In genomic region chr5:146303470-146303869, GRCm38 (mm10) we compare ENCODE assay signal across 9 mouse cellular contexts.
A peak's percentile ranks its signal among the peaks of the same experiment; 100 is the strongest.
DNase-seq lines count a peak whose midpoint lies in the region; ATAC-seq lines count a peak whose summit lies in the region.
"Had no signal": no experiment of that assay in that cellular context is flagged by ENCODE, and none has a peak within 500 bp of the region (broad histone marks: within the 10 kb centered on the region; RNA-seq: fewer than 3 reads in every experiment).

No protein-coding gene starts in this region.

- H3K4me1 ChIP-seq in midbrain, embryonic 10.5 days, result no peaks in the 10 kb centered on the region
- H3K4me1 ChIP-seq in midbrain, embryonic 15.5 days, result no peaks in the 10 kb centered on the region

- no peaks in the 10 kb centered on the region for H3K27me3 ChIP-seq in midbrain, embryonic 10.5 days (ENCODE audit: low read depth, poor library complexity, severe bottlenecking)
- H3K27me3 ChIP-seq in midbrain, embryonic 15.5 days (replicated peaks), result no peaks in the 10 kb centered on the region
- H3K27me3 ChIP-seq: megakaryocyte, embryonic 14.5 days had no signal

- H3K9ac ChIP-seq in midbrain, embryonic 15.5 days, result no peak overlapping the region

- no peak overlapping the region for H3K4me2 ChIP-seq in midbrain, embryonic 15.5 days

- H3K9me3 ChIP-seq in midbrain, embryonic 10.5 days (replicated peaks), result no peaks in the 10 kb centered on the region
- H3K9me3 ChIP-seq in midbrain, embryonic 15.5 days, result no peaks in the 10 kb centered on the region

- WGBS in midbrain, embryonic 10.5 days, result 93% methylated on average over 5 of the region's 5 CpGs
- 94% methylated on average over 5 of the region's 5 CpGs for WGBS in midbrain, embryonic 15.5 days

- H3K27ac ChIP-seq in midbrain, embryonic 10.5 days (replicated peaks), result no peak overlapping the region
- H3K27ac ChIP-seq in midbrain, embryonic 15.5 days, result no peak overlapping the region

- ATAC-seq in midbrain, embryonic 15.5 days (replicated peaks), result no peak
- ATAC-seq in erythroblast, adult 5-6 weeks (replicated peaks; ENCODE audit: low FRiP score, poor library complexity, severe bottlenecking), result peak; percentile 66
- ATAC-seq in hematopoietic stem cell, adult 5-6 weeks (replicated peaks in 1 of 2; ENCODE audit: insufficient read depth in 1 of 2, low FRiP score in 2 of 2, low TSS enrichment in 1 of 2, low read depth in 1 of 2, poor library complexity in 2 of 2, severe bottlenecking in 2 of 2), result peak; percentile 50 to 70; a peak in 2 of 4 replicates
- ATAC-seq in megakaryocyte progenitor cell, adult 5-6 weeks (replicated peaks; ENCODE audit: poor library complexity), result peak; percentile 63

- no peak overlapping the region for H3K4me3 ChIP-seq in midbrain, embryonic 10.5 days
- no peak overlapping the region for H3K4me3 ChIP-seq in midbrain, embryonic 15.5 days
- H3K4me3 ChIP-seq: megakaryocyte, embryonic 14.5 days had no signal

- peak; percentile 60 for DNase-seq in midbrain, embryonic 10.5 days (ENCODE audit: low spot score)
- peak; percentile 29 to 52 for DNase-seq in adrenal gland, postnatal 4 days (ENCODE audit: low spot score in 2 of 2)
- DNase-seq in layer of hippocampus, postnatal 25 days (ENCODE audit: extremely low spot score in 1 of 2, low spot score in 1 of 2), result peak; percentile 41 to 70
- peak; percentile 58 to 80 for DNase-seq in spleen, postnatal 4 days (ENCODE audit: low spot score in 2 of 2)

- peaks cover 81% of the 10 kb centered on the region for H3K36me3 ChIP-seq in midbrain, embryonic 10.5 days
- peaks cover 18% of the 10 kb centered on the region; the same call in 1 of the 2 replicates for H3K36me3 ChIP-seq in midbrain, embryonic 15.5 days (replicated peaks)
